Mouse (Mus musculus): ENCODE results near the gene Fcf1. TPM values are rescaled to one million over a fixed set of nuclear protein-coding genes. Genes with fewer than 3 reads are reported as not detected.

Fcf1 gene
- polyA plus RNA-seq, 1 experiment from 2014 or later, result 142 TPM

Other genes with a start within 250 kb of the Fcf1 start
- 55.5 and 58.4 TPM in 2 replicates for gene Npc2, start 197.7 kb upstream of the Fcf1 start, polyA plus RNA-seq (2016; fragmentation: Nextera tagmentation; extraction: Ambion mirVana)
- 142 and 145 TPM in 2 replicates for gene Isca2, start 197.6 kb upstream of the Fcf1 start, polyA plus RNA-seq (2016; fragmentation: Nextera tagmentation; extraction: Ambion mirVana)
- 0.23 and 0.26 TPM in 2 replicates for gene Ltbp2, start 94.4 kb upstream of the Fcf1 start, polyA plus RNA-seq (2016; fragmentation: Nextera tagmentation; extraction: Ambion mirVana)
- 10.8 and 15.7 TPM in 2 replicates for gene Arel1, start within 50 bp of the Fcf1 start, polyA plus RNA-seq (2016; fragmentation: Nextera tagmentation; extraction: Ambion mirVana)
- gene Ylpm1, start 25.4 kb downstream of the Fcf1 start, polyA plus RNA-seq (2016; fragmentation: Nextera tagmentation; extraction: Ambion mirVana), result 23.8 and 28.7 TPM in 2 replicates
- 1.9 and 2.6 TPM in 2 replicates for gene Prox2, start 139.9 kb downstream of the Fcf1 start, polyA plus RNA-seq (2016; fragmentation: Nextera tagmentation; extraction: Ambion mirVana)
- gene Dlst, start 139.9 kb downstream of the Fcf1 start, polyA plus RNA-seq (2016; fragmentation: Nextera tagmentation; extraction: Ambion mirVana), result 162 and 217 TPM in 2 replicates
- 1.4 and 1.5 TPM in 2 replicates for gene Rps6kl1, start 180.4 kb downstream of the Fcf1 start, polyA plus RNA-seq (2016; fragmentation: Nextera tagmentation; extraction: Ambion mirVana)
- gene Pgf, start 206.9 kb downstream of the Fcf1 start, polyA plus RNA-seq (2016; fragmentation: Nextera tagmentation; extraction: Ambion mirVana), result 9.3 and 13.6 TPM in 2 replicates
- 71.5 and 91.3 TPM in 2 replicates for gene Eif2b2, start 248.6 kb downstream of the Fcf1 start, polyA plus RNA-seq (2016; fragmentation: Nextera tagmentation; extraction: Ambion mirVana)